Mouse (Mus musculus) midbrain, embryonic 15.5 days (tissue): Measurements from ENCODE around the gene Rpl35. TPM values are rescaled to one million over a fixed set of nuclear protein-coding genes. Genes with fewer than 3 reads are reported as not detected.

Source experiments
- ATAC-seq: fragments of 200-750 bp; cut with Nextera tagmentation; replicated peaks from 2 replicates; pipeline ENCODE4 v1.8.0; 2017; ENCODE audit warnings: moderate TSS enrichment
- H3K27ac ChIP-seq: fragments of 300-500 bp; sonication (generic); 2 replicates; pipeline ENCODE4 v1.5.1; 2015; ENCODE audit warnings: mild to moderate bottlenecking, inconsistent platforms
- H3K27me3 ChIP-seq: fragments of 300-500 bp; sonication (generic); replicated peaks from 2 replicates; pipeline ENCODE4 v1.6.1; 2015; ENCODE audit warnings: inconsistent platforms
- H3K36me3 ChIP-seq: fragments of 300-500 bp; sonication (generic); replicated peaks from 2 replicates; pipeline ENCODE4 v1.6.1; 2015; ENCODE audit warnings: inconsistent platforms
- H3K4me1 ChIP-seq: fragments of 300-500 bp; sonication (generic); 2 replicates; pipeline ENCODE4 v1.6.1; 2015; ENCODE audit warnings: inconsistent platforms
- H3K4me2 ChIP-seq: fragments of 300-500 bp; sonication (generic); 2 replicates; pipeline ENCODE4 v1.6.1; 2015; ENCODE audit warnings: inconsistent platforms, mild to moderate bottlenecking, moderate library complexity
- H3K4me3 ChIP-seq: fragments of 300-500 bp; sonication (generic); 2 replicates; pipeline ENCODE4 v1.5.1; 2015; ENCODE audit warnings: mild to moderate bottlenecking, inconsistent platforms
- H3K9ac ChIP-seq: fragments of 300-500 bp; sonication (generic); 2 replicates; pipeline ENCODE4 v1.6.1; 2015; ENCODE audit warnings: mild to moderate bottlenecking, inconsistent platforms
- H3K9me3 ChIP-seq: fragments of 300-500 bp; sonication (generic); 2 replicates; pipeline ENCODE4 v1.6.1; 2016; ENCODE audit warnings: inconsistent platforms
- WGBS: fragments of 180-500 bp; shearing (Covaris S2); methylation state at CpG from one replicate; pipeline ENCODE4 v1.1.7; 2015; ENCODE audit warnings: mixed read lengths; 5-methylcytosine and 5-hydroxymethylcytosine counted together
- polyA plus RNA-seq: library from polyadenylated mRNA; unstranded; fragments of >200 nt; fragmentation: Nextera tagmentation; extraction: Ambion mirVana; gene quantifications from 2 replicates; pipeline ENCODE4 v1.2.1, GENCODE M21; 2015

Gene Rpl35
- polyA plus RNA-seq, 1 experiment from 2014 or later, result 527 TPM

GRCm38 (mm10) chr2:38992004-38992403 lies 13.4 kb downstream of the Rpl35 start:
- Histone ChIP-seq H3K36me3 (no peaks in the 10 kb centered on the region), H3K4me1 (no peaks in the 10 kb centered on the region), H3K27ac (no peak overlapping the region), H3K9me3 (no peaks in the 10 kb centered on the region), H3K4me3 (no peak overlapping the region), H3K4me2 (no peak overlapping the region), H3K27me3 (no peaks in the 10 kb centered on the region), H3K9ac (no peak overlapping the region)
- no peak for ATAC-seq
- WGBS, result 78% methylated on average over 4 of the region's 4 CpGs

- Histone ChIP-seq H3K9me3 (no peaks in the 10 kb centered on the region), H3K4me1 (no peaks in the 10 kb centered on the region), H3K9ac (no peak overlapping the region), H3K4me2 (no peak overlapping the region), H3K27me3 (no peaks in the 10 kb centered on the region), H3K36me3 (no peaks in the 10 kb centered on the region), H3K27ac (no peak overlapping the region), H3K4me3 (no peak overlapping the region)
- ATAC-seq, result no peak
- 85% methylated on average over 2 of the region's 2 CpGs for WGBS
Measured at GRCm38 (mm10) chr2:38988929-38989328, 16.5 kb downstream of the Rpl35 start.

GRCm38 (mm10) chr2:38987803-38988510 lies 17.5 kb downstream of the Rpl35 start:
- H3K36me3 ChIP-seq, result no peaks in the 10 kb centered on the region
- H3K4me3 ChIP-seq, result no peak overlapping the region
- no peak overlapping the region for H3K4me2 ChIP-seq
- no peaks in the 10 kb centered on the region for H3K4me1 ChIP-seq
- H3K27ac ChIP-seq, result no peak overlapping the region
- ATAC-seq, result no peak
- H3K27me3 ChIP-seq, result no peaks in the 10 kb centered on the region
- no peak overlapping the region for H3K9ac ChIP-seq
- 86% methylated on average over 6 of the region's 6 CpGs for WGBS
- no peaks in the 10 kb centered on the region for H3K9me3 ChIP-seq

- H3K36me3 ChIP-seq, result no peaks in the 10 kb centered on the region
- 62% methylated on average over 1 of the region's 1 CpGs for WGBS
- H3K27ac ChIP-seq, result no peak overlapping the region
- H3K4me1 ChIP-seq, result no peaks in the 10 kb centered on the region
- H3K4me3 ChIP-seq, result no peak overlapping the region
- no peaks in the 10 kb centered on the region for H3K9me3 ChIP-seq
- H3K9ac ChIP-seq, result no peak overlapping the region
- no peak overlapping the region for H3K4me2 ChIP-seq
- no peaks in the 10 kb centered on the region for H3K27me3 ChIP-seq
- ATAC-seq, result no peak
Measured at GRCm38 (mm10) chr2:38987371-38987770, 18.1 kb downstream of the Rpl35 start.

- H3K36me3 ChIP-seq, result no peaks in the 10 kb centered on the region
- 83% methylated on average over 3 of the region's 3 CpGs for WGBS
- no peak overlapping the region for H3K4me2 ChIP-seq
Measured at GRCm38 (mm10) chr2:38986580-38986979, 18.8 kb downstream of the Rpl35 start.

GRCm38 (mm10) chr2:38983456-38983855 lies 22.0 kb downstream of the Rpl35 start:
- no peak for ATAC-seq
- H3K4me1 ChIP-seq, result no peaks in the 10 kb centered on the region
- H3K9me3 ChIP-seq, result no peaks in the 10 kb centered on the region
- H3K4me3 ChIP-seq, result no peak overlapping the region
- H3K4me2 ChIP-seq, result no peak overlapping the region
- 100% methylated on average over 2 of the region's 2 CpGs for WGBS
- H3K9ac ChIP-seq, result no peak overlapping the region
- no peak overlapping the region for H3K27ac ChIP-seq
- H3K36me3 ChIP-seq, result no peaks in the 10 kb centered on the region
- no peaks in the 10 kb centered on the region for H3K27me3 ChIP-seq

More at GRCm38 (mm10) chr2:38986580-38986979, 18.8 kb downstream of the Rpl35 start:
- no peak overlapping the region for H3K4me3 ChIP-seq
- no peaks in the 10 kb centered on the region for H3K9me3 ChIP-seq
- H3K27me3 ChIP-seq, result no peaks in the 10 kb centered on the region
- H3K27ac ChIP-seq, result no peak overlapping the region
- ATAC-seq, result no peak
- H3K4me1 ChIP-seq, result no peaks in the 10 kb centered on the region
- H3K9ac ChIP-seq, result no peak overlapping the region

GRCm38 (mm10) chr2:38977837-38978236 lies 27.6 kb downstream of the Rpl35 start:
- H3K4me3 ChIP-seq, result no peak overlapping the region
- no peaks in the 10 kb centered on the region for H3K9me3 ChIP-seq
- H3K27me3 ChIP-seq, result no peaks in the 10 kb centered on the region
- ATAC-seq, result no peak
- no peak overlapping the region for H3K9ac ChIP-seq
- H3K36me3 ChIP-seq, result no peaks in the 10 kb centered on the region
- no peak overlapping the region for H3K27ac ChIP-seq
- H3K4me2 ChIP-seq, result no peak overlapping the region
- WGBS, result 75% methylated on average over 4 of the region's 4 CpGs
- no peaks in the 10 kb centered on the region for H3K4me1 ChIP-seq

- Histone ChIP-seq H3K4me1 (no peaks in the 10 kb centered on the region), H3K4me3 (no peak overlapping the region), H3K36me3 (no peaks in the 10 kb centered on the region), H3K27me3 (no peaks in the 10 kb centered on the region), H3K27ac (no peak overlapping the region), H3K9me3 (no peaks in the 10 kb centered on the region), H3K4me2 (no peak overlapping the region), H3K9ac (no peak overlapping the region)
- 82% methylated on average over 21 of the region's 21 CpGs for WGBS
- ATAC-seq, result no peak
Measured at GRCm38 (mm10) chr2:38975941-38976805, 29.3 kb downstream of the Rpl35 start.

- Histone ChIP-seq H3K27ac (no peak overlapping the region), H3K4me1 (no peaks in the 10 kb centered on the region), H3K4me2 (no peak overlapping the region), H3K9ac (no peak overlapping the region), H3K36me3 (no peaks in the 10 kb centered on the region), H3K9me3 (no peaks in the 10 kb centered on the region), H3K4me3 (no peak overlapping the region), H3K27me3 (no peaks in the 10 kb centered on the region)
- 86% methylated on average over 3 of the region's 3 CpGs for WGBS
- ATAC-seq, result no peak
Measured at GRCm38 (mm10) chr2:38975181-38975580, 30.2 kb downstream of the Rpl35 start.

- Histone ChIP-seq H3K27me3 (no peaks in the 10 kb centered on the region), H3K4me2 (no peak overlapping the region), H3K4me1 (no peaks in the 10 kb centered on the region), H3K9me3 (no peaks in the 10 kb centered on the region), H3K36me3 (no peaks in the 10 kb centered on the region), H3K9ac (no peak overlapping the region), H3K27ac (no peak overlapping the region), H3K4me3 (no peak overlapping the region)
- 41% methylated on average over 2 of the region's 2 CpGs for WGBS
- ATAC-seq, result no peak
Measured at GRCm38 (mm10) chr2:38974171-38974570, 31.3 kb downstream of the Rpl35 start.

GRCm38 (mm10) chr2:38973701-38974100 lies 31.7 kb downstream of the Rpl35 start:
- no peak overlapping the region for H3K4me2 ChIP-seq
- 86% methylated on average over 7 of the region's 7 CpGs for WGBS
- no peak for ATAC-seq
- no peaks in the 10 kb centered on the region for H3K27me3 ChIP-seq
- no peaks in the 10 kb centered on the region for H3K9me3 ChIP-seq
- H3K4me1 ChIP-seq, result no peaks in the 10 kb centered on the region
- no peaks in the 10 kb centered on the region for H3K36me3 ChIP-seq
- H3K27ac ChIP-seq, result no peak overlapping the region
- H3K9ac ChIP-seq, result no peak overlapping the region
- no peak overlapping the region for H3K4me3 ChIP-seq

GRCm38 (mm10) chr2:38973223-38973622 lies 32.2 kb downstream of the Rpl35 start:
- 42% methylated on average over 2 of the region's 2 CpGs for whole genome bisulfite sequencing
- H3K27ac ChIP-seq, result no peak overlapping the region
- ATAC-seq, result no peak

More at GRCm38 (mm10) chr2:38973223-38973622, 32.2 kb downstream of the Rpl35 start:
- H3K9me3 ChIP-seq, result no peaks in the 10 kb centered on the region
- no peaks in the 10 kb centered on the region for H3K27me3 ChIP-seq
- H3K4me3 ChIP-seq, result no peak overlapping the region
- no peak overlapping the region for H3K4me2 ChIP-seq
- H3K9ac ChIP-seq, result no peak overlapping the region
- no peaks in the 10 kb centered on the region for H3K4me1 ChIP-seq
- H3K36me3 ChIP-seq, result no peaks in the 10 kb centered on the region
